Mouse (Mus musculus) ovary, adult 10 weeks (tissue): Measurements from ENCODE around the gene Prps1l3. TPM values are rescaled to one million over a fixed set of nuclear protein-coding genes. Genes with fewer than 3 reads are reported as not detected.

Source experiments
- polyA plus RNA-seq: library from polyadenylated mRNA; stranded (reverse); fragments of 350-450 nt; fragmentation: Illumina TruSeq; extraction: RNeasy Lipid Tissue Mini Kit (QIAGEN cat#74804); gene quantifications from one replicate; pipeline ENCODE4 v1.2.3, GENCODE M21; 2014

Prps1l3 gene
- 94.0 TPM for polyA plus RNA-seq

GRCm38 (mm10) chr12:57230192-57230706 lies at the start of gene Prps1l3, which contains the start of gene Mipol1:
Prps1l3 (plus strand) TSS chr12:57230412.
Mipol1 (plus strand) TSS chr12:57230427.

GRCm38 (mm10) chr12:57197363-57198026 lies 32.7 kb upstream of the Prps1l3 start, which contains the start of gene Slc25a21:
Slc25a21 (minus strand) TSS chr12:57197472.

Other genes starting within 250 kb of the Prps1l3 start
- gene Slc25a21, start 32.9 kb upstream of the Prps1l3 start, polyA plus RNA-seq: 1.1 TPM
- 24.9 TPM for gene Mipol1, start within 50 bp of the Prps1l3 start, polyA plus RNA-seq